Mouse (Mus musculus) splenic B cell, adult 2 months (primary cell): ENCODE measurements around the gene Itpk1.

Source experiments
- DNase-seq: peaks from one replicate; pipeline ENCODE4 v3.0.0-alpha.2; 2011; ENCODE audit warnings: low read depth, low spot score
- H3K27me3 ChIP-seq: 2 replicates; pipeline ENCODE4 v1.6.1; 2012; ENCODE audit warnings: mild to moderate bottlenecking, low read length, moderate library complexity, mixed read lengths; ENCODE audit not compliant: control insufficient read depth, poor library complexity, insufficient read depth, severe bottlenecking
- H3K36me3 ChIP-seq: 2 replicates; pipeline ENCODE4 v1.6.1; 2012; ENCODE audit warnings: mild to moderate bottlenecking, low read length, moderate library complexity, mixed read lengths; ENCODE audit not compliant: control insufficient read depth, poor library complexity, insufficient read depth, severe bottlenecking

Gene Itpk1

DNA sequence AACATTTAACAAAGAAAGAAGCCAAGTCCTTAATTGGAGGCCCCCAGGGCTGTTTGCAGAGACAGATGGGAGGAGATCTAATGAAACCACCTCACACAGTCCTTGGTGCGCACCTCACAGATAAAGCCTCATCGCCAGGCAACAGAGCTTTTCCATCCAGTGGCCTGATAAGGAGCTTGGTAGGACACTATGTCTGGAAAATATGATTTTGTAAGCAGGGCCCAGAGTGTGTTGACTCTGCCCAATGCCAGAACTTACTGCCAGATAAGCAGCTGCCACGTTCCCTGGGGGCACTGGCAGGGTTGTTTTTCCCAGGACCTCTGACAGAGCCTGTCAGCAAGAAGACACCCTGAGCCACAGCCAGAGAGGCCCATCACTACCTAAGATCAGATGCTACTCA, 153.5 kb downstream of the Itpk1 start:
- Histone ChIP-seq H3K27me3 (no peaks in the 10 kb centered on the region), H3K36me3 (no peaks in the 10 kb centered on the region)
- no peak for DNase-seq

- DNase-seq = peak; percentile 78
- Histone ChIP-seq H3K27me3 (no peaks in the 10 kb centered on the region), H3K36me3 (no peaks in the 10 kb centered on the region)
These were observed 154.2 kb downstream of the Itpk1 start for GRCm38 (mm10) chr12:102550529-102550928.

- DNase-seq = no peak
- Histone ChIP-seq H3K27me3 (no peaks in the 10 kb centered on the region), H3K36me3 (no peaks in the 10 kb centered on the region)
These were observed 159.6 kb downstream of the Itpk1 start for GRCm38 (mm10) chr12:102545122-102545521.

DNA sequence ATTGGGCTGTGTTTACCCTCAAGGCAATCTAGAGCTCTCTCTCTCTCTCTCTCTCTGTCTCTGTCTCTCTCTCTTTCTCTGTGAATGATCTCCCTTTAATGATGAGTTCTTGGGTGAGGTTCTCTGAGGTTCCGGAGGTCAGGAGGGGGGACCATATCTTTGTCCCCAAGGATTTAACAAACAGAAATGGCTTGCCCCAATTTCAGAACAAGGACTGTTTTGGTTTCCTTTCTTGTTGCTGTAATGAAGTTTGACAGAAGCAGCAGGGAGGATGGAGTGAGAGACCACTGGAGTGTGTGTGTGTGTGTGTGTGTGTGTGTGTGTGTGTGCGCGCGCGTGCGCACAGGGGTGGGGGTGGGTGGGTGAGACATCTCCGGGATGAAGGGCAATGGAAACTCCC, 163.6 kb downstream of the Itpk1 start:
- H3K27me3 ChIP-seq = no peaks in the 10 kb centered on the region
- no peak for DNase-seq

DNA sequence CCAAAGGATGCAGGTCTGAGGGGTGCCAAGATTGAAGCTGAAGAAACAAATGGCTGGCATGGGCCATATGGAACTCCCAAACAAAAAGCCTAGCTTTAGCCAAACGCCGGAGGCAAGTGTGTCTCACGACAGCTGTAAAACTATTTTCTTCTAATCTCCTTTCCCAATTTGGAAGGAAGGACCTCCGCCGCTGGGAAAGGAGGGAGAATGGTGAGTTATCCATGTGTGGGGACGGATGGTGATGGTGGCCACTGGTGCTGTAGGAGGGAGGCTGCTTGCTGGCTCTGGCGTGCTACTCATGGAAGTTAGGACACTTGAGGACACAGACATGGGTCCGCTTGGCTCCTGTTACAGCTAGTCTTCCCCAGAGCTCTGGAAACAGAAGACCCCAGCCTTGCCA, 164.5 kb downstream of the Itpk1 start:
- Histone ChIP-seq H3K36me3 (no peaks in the 10 kb centered on the region), H3K27me3 (no peaks in the 10 kb centered on the region)
- no peak for DNase-seq

More for the DNA sequence above, 163.6 kb downstream of the Itpk1 start:
- H3K36me3 ChIP-seq = no peaks in the 10 kb centered on the region

DNA sequence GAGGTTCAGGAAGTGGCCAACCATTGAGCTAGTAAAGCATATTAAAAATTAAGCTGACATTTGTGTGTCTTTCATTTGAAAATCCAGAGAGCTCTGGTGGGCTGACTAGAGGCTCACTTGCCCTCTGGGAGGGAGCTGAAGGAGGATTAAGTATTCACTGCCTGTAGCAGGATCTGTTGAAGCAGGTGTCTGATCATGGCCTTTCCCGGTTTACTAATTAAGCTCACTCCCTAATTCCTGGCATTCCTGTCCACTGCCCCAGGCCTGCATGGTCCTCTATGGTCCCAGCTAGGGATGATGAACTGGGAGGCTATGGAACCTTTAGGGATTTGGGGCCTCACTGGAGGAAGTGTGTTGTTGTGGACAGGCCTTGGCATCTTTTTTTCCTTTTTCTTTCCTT, 168.9 kb downstream of the Itpk1 start:
- Histone ChIP-seq H3K36me3 (no peaks in the 10 kb centered on the region), H3K27me3 (no peaks in the 10 kb centered on the region)
- no peak for DNase-seq

DNA sequence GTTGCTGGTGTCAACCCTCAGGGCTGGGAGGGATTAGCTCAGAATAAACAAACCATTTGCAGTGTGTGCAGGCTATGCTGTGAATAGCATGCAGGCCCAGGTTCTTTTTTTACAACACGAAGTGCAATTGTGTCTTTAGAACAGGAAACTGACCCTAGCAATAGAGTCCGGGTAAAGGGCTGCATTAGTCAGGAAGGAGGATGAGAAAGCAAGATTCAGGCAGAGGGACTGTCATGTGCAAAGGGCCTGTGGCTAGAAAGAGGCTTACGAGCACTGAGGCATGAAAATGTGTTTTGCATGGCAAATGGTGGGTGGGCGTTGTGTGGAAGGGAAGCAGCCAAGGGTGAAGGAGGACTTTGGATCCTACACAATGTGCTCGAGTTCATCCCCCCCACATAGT, 176.7 kb downstream of the Itpk1 start:
- Histone ChIP-seq H3K27me3 (no peaks in the 10 kb centered on the region), H3K36me3 (no peaks in the 10 kb centered on the region)
- DNase-seq = no peak

GRCm38 (mm10) chr12:102524760-102525159, 180.0 kb downstream of the Itpk1 start:
- DNase-seq = peak; percentile 10
- Histone ChIP-seq H3K27me3 (no peaks in the 10 kb centered on the region), H3K36me3 (no peaks in the 10 kb centered on the region)

DNA sequence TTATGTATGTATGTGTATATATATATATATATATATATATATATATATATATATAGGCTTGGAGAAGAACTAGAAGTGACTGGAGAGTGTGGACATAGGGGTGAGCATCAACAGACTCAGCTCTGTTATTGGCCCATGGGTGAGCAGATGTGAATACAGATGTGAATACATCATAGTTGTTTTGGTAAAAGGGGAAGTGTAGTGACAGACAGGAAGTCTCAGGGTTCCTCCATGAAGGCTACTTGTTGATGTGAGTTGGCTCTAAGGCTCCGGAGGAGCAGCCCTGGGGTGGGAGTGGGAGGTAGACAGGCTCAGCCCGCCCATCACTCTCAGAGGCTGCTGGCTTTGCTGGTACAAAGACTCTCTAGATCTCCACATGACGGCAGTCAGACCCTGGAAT, 180.5 kb downstream of the Itpk1 start:
- Histone ChIP-seq H3K27me3 (no peaks in the 10 kb centered on the region), H3K36me3 (no peaks in the 10 kb centered on the region)
- DNase-seq = peak; percentile 20

- DNase-seq = no peak
- Histone ChIP-seq H3K27me3 (no peaks in the 10 kb centered on the region), H3K36me3 (no peaks in the 10 kb centered on the region)
These were observed 182.9 kb downstream of the Itpk1 start for GRCm38 (mm10) chr12:102521777-102522319.

GRCm38 (mm10) chr12:102519929-102520720, 184.6 kb downstream of the Itpk1 start:
- no peak for DNase-seq
- Histone ChIP-seq H3K36me3 (no peaks in the 10 kb centered on the region), H3K27me3 (no peaks in the 10 kb centered on the region)
